Mouse (Mus musculus): ENCODE data around the gene Skint8. TPM values are rescaled to one million over a fixed set of nuclear protein-coding genes. Genes with fewer than 3 reads are reported as not detected.
"Not testable (repeated sequence)": the region's sequence is repeated elsewhere in the genome, so short reads cannot be mapped to it uniquely, and the experiment has no call there.

Gene Skint8
- polyA plus RNA-seq, 1 experiment = not detected

DNA sequence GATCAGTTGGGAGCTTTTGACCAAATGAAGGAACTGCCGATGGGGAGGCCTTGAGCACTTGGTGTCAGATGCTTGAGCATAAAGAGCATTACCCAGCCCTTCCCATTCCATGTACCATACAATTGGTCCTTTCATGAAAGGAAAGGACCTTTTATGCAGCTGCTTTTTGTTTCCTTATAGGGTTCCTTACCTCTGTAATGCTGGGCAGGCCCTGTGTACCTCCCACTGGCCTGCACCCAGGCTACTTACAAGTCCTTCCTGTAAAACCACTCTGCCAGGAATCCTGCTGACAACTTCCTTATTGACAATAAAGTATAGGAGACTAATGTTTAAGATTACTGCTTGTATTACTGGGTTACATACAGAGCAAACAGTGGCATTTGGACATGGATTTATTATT is 17.7 kb upstream of the Skint8 start:
- Histone ChIP-seq H3K4me1 (ENCODE audit: control insufficient read depth, insufficient read depth, low read length) (no peaks in the 10 kb centered on the region), H3K4me3 (replicated peaks; ENCODE audit: insufficient read depth, low read depth, low read length) (no peak overlapping the region), H3K27ac (ENCODE audit: insufficient read depth, low read length) (no peak overlapping the region), H3K27me3 (ENCODE audit: control insufficient read depth, insufficient read depth, low read length) (no peaks in the 10 kb centered on the region)
- no peak for TF ChIP-seq CTCF (IDR thresholded peaks at IDR 0.05; ENCODE audit: borderline replicate concordance, insufficient read depth, low read depth, low read length)
- DNase-seq = no peak
- WGBS = 79% methylated on average over 1 of the region's 1 CpGs

- Histone ChIP-seq H3K4me3 (replicated peaks; ENCODE audit: insufficient read depth, low read depth, low read length) (no peak within 1 kb of the TSS), H3K27me3 (ENCODE audit: control insufficient read depth, insufficient read depth, low read length) (no peaks in the 10 kb centered on the region), H3K4me1 (ENCODE audit: control insufficient read depth, insufficient read depth, low read length) (no peaks in the 10 kb centered on the region), H3K27ac (ENCODE audit: insufficient read depth, low read length) (no peak within 1 kb of the TSS)
- TF ChIP-seq CTCF (IDR thresholded peaks at IDR 0.05; ENCODE audit: borderline replicate concordance, insufficient read depth, low read depth, low read length) = no peak
- no peak for TF ChIP-seq POLR2A (IDR thresholded peaks at IDR 0.05; ENCODE audit: borderline replicate concordance, insufficient read depth, low read length)
- no peak for DNase-seq
Measured at GRCm38 (mm10) chr4:111902775-111903174, 16.4 kb upstream of the Skint8 start, which contains the start of gene Slc5a9. Slc5a9 (minus strand) TSS chr4:111902918.

- 34% methylated on average over 2 of the region's 2 CpGs for WGBS
- Histone ChIP-seq H3K27ac (ENCODE audit: insufficient read depth, low read length) (no peak overlapping the region), H3K4me1 (ENCODE audit: control insufficient read depth, insufficient read depth, low read length) (no peaks in the 10 kb centered on the region), H3K27me3 (ENCODE audit: control insufficient read depth, insufficient read depth, low read length) (no peaks in the 10 kb centered on the region), H3K4me3 (replicated peaks; ENCODE audit: insufficient read depth, low read depth, low read length) (no peak overlapping the region)
- DNase-seq = no peak
- TF ChIP-seq POLR2A (IDR thresholded peaks at IDR 0.05; ENCODE audit: borderline replicate concordance, insufficient read depth, low read length) (no peak), CTCF (IDR thresholded peaks at IDR 0.05; ENCODE audit: borderline replicate concordance, insufficient read depth, low read depth, low read length) (0 out of 2 replicates have a peak, but pooled peaks have one; percentile 15)
Measured at GRCm38 (mm10) chr4:111907926-111908325, 11.3 kb upstream of the Skint8 start.

GRCm38 (mm10) chr4:111961309-111961708 is 42.1 kb downstream of the Skint8 start:
- H3K27me3 ChIP-seq (ENCODE audit: control insufficient read depth, insufficient read depth, low read length) = no peaks in the 10 kb centered on the region
- 21% methylated on average over 1 of the region's 1 CpGs for WGBS
- TF ChIP-seq POLR2A (IDR thresholded peaks at IDR 0.05; ENCODE audit: borderline replicate concordance, insufficient read depth, low read length) (no peak), CTCF (IDR thresholded peaks at IDR 0.05; ENCODE audit: borderline replicate concordance, insufficient read depth, low read depth, low read length) (no peak)
- H3K4me1 ChIP-seq (ENCODE audit: control insufficient read depth, insufficient read depth, low read length) = no peaks in the 10 kb centered on the region
- no peak for DNase-seq
- H3K27ac ChIP-seq (ENCODE audit: insufficient read depth, low read length) = no peak overlapping the region
- no peak overlapping the region for H3K4me3 ChIP-seq (replicated peaks; ENCODE audit: insufficient read depth, low read depth, low read length)

DNA sequence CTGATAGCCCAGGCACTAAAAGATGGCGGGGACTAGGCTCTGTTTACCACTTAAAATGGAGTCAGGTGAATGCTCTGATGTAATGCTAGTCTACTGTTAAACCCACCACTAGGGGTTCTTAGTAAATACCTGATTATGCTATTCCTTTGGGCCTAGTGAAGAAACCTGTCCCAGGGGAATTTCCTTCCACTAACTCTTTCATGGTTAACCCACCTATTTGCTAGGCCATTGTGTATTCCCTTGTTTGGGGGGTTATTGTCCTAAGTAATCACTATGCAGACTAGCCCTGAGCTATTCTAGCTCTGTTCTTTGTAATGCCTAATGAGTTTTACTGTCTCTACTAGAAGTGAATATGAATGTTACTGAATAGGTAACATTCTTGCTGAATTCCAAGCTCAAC is 44.0 kb downstream of the Skint8 start:
- 80% methylated on average over 1 of the region's 1 CpGs for WGBS
- H3K4me1 ChIP-seq (ENCODE audit: control insufficient read depth, insufficient read depth, low read length); H3K27me3 ChIP-seq (ENCODE audit: control insufficient read depth, insufficient read depth, low read length); H3K27ac ChIP-seq (ENCODE audit: insufficient read depth, low read length); H3K4me3 ChIP-seq (replicated peaks; ENCODE audit: insufficient read depth, low read depth, low read length); DNase-seq: not testable (repeated sequence)

GRCm38 (mm10) chr4:111963669-111964068 is 44.5 kb downstream of the Skint8 start:
- 75% methylated on average over 3 of the region's 3 CpGs for WGBS
- Histone ChIP-seq H3K4me3 (replicated peaks; ENCODE audit: insufficient read depth, low read depth, low read length) (no peak overlapping the region), H3K27ac (ENCODE audit: insufficient read depth, low read length) (no peak overlapping the region), H3K4me1 (ENCODE audit: control insufficient read depth, insufficient read depth, low read length) (no peaks in the 10 kb centered on the region), H3K27me3 (ENCODE audit: control insufficient read depth, insufficient read depth, low read length) (no peaks in the 10 kb centered on the region)
- no peak for DNase-seq
- TF ChIP-seq POLR2A (IDR thresholded peaks at IDR 0.05; ENCODE audit: borderline replicate concordance, insufficient read depth, low read length) (no peak), CTCF (IDR thresholded peaks at IDR 0.05; ENCODE audit: borderline replicate concordance, insufficient read depth, low read depth, low read length) (no peak)

DNA sequence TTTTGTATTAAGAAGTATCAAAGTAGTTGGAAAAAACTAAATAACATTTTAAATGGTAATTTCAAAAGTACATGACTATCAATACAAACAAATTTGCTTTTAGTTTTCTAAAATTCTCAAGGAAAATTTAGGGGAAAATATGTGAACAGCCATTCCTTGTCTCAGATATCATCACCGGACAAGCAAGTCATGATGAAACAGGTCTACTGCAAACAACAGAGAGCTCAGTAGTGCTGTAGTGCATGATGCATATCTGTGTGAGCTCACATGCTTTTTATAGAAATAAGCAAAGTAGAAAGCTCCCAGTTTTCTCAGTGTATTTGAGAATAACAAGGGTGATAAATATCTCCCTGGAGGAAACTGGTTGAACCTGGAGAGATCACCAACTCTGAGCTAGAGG is 53.4 kb downstream of the Skint8 start, which contains the start of gene Skint7:
TSS of gene Skint7 (plus strand) at position 301 of the 400 bp plus-strand sequence.
- DNase-seq = no peak
- H3K27me3 ChIP-seq (ENCODE audit: control insufficient read depth, insufficient read depth, low read length) = no peaks in the 10 kb centered on the region
- 90% methylated on average over 1 of the region's 1 CpGs for WGBS
- H3K4me3 ChIP-seq (replicated peaks; ENCODE audit: insufficient read depth, low read depth, low read length) = no peak within 1 kb of the TSS
- TF ChIP-seq POLR2A (IDR thresholded peaks at IDR 0.05; ENCODE audit: borderline replicate concordance, insufficient read depth, low read length) (no peak), CTCF (IDR thresholded peaks at IDR 0.05; ENCODE audit: borderline replicate concordance, insufficient read depth, low read depth, low read length) (no peak)
- H3K4me1 ChIP-seq (ENCODE audit: control insufficient read depth, insufficient read depth, low read length) = no peaks in the 10 kb centered on the region
- H3K27ac ChIP-seq (ENCODE audit: insufficient read depth, low read length) = no peak within 1 kb of the TSS

Other genes with a start within 250 kb of the Skint8 start
- gene Spata6, start 199.4 kb upstream of the Skint8 start, polyA plus RNA-seq (2012; rRNA removed) = 6.9 and 8.2 TPM in 2 replicates
- not detected in 2 replicates for gene Slc5a9, start 16.5 kb upstream of the Skint8 start, polyA plus RNA-seq (2012; rRNA removed)
- not detected in 2 replicates for gene Skint7, start 53.5 kb downstream of the Skint8 start, polyA plus RNA-seq (2012; rRNA removed)
- not detected in 2 replicates for gene Skint1, start 86.9 kb downstream of the Skint8 start, polyA plus RNA-seq (2012; rRNA removed)
- gene Skint4, start 152.6 kb downstream of the Skint8 start, polyA plus RNA-seq (2012; rRNA removed) = not detected in 2 replicates